Mouse (Mus musculus): Measurements from ENCODE around the gene Snx12. TPM values are rescaled to one million over a fixed set of nuclear protein-coding genes. Genes with fewer than 3 reads are reported as not detected.

Gene Snx12
- polyA plus RNA-seq, 1 experiment from 2014 or later: 57.5 TPM

DNA sequence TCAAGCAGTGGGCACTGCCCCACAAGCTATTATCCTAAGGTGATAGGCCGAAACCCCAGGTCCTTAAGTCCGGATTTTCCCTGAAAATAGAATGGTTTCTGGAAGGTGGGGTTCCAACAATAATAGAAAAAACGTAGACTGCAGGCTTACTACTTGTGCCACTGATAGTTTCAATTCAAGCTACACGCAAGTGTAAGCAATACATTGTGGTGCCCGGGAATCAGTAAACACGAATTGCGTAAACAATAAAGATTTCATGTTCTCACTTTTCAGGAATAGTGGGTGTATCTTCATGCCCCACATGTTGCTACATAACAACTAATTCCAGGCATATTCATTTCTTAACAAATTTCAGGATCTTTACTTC lies 416 bp upstream of the Snx12 start:
- H3K9ac ChIP-seq: no peak overlapping the region; the same call in 1 of the 2 replicates
- H3K4me1 ChIP-seq: peaks cover 4% of the 10 kb centered on the region
- 0 out of 2 replicates have a peak, but pooled peaks cover 4% of the 10 kb centered on the region for H3K27me3 ChIP-seq
- no peaks in the 10 kb centered on the region for H3K9me3 ChIP-seq (replicated peaks)
- H3K4me2 ChIP-seq: peak overlapping the region; percentile 63
- 36% methylated on average over 7 of the region's 7 CpGs for WGBS
- no peaks in the 10 kb centered on the region for H3K36me3 ChIP-seq (ENCODE audit: poor library complexity, severe bottlenecking)
- peak overlapping the region; percentile 22; the same call in 1 of the 2 replicates for H3K27ac ChIP-seq
- no peak for ATAC-seq
- H3K4me3 ChIP-seq: peak overlapping the region; percentile 57

DNA sequence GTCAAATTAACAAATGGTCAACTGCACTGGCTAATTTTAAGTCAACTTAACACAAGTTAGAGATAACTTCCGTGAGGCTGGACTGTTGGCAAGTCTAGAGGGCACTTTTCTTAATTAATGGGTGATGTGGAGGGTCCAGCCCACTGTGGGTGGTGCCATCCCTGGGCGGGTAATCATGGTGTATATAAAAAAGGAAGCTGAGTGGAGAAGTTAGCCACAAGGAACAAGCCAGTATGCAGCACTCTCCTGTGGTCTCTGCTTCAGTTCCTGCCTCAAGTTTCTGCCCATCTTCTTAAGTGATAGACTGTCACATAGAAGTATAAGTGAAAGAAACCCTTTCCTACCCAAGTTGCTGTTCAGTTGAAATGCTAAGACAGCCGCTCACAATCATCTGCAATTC lies 33.1 kb downstream of the Snx12 start:
- 82% methylated on average over 3 of the region's 3 CpGs for WGBS
- no peaks in the 10 kb centered on the region for H3K4me1 ChIP-seq

GRCm38 (mm10) chrX:101187647-101188046 lies 34.7 kb downstream of the Snx12 start:
- H3K4me2 ChIP-seq: no peak overlapping the region
- H3K36me3 ChIP-seq (ENCODE audit: poor library complexity, severe bottlenecking): no peaks in the 10 kb centered on the region
- no peak overlapping the region for H3K9ac ChIP-seq
- no peak overlapping the region for H3K4me3 ChIP-seq
- ATAC-seq: no peak
- H3K4me1 ChIP-seq: no peaks in the 10 kb centered on the region
- no peaks in the 10 kb centered on the region for H3K9me3 ChIP-seq (replicated peaks)
- WGBS: 84% methylated on average over 1 of the region's 1 CpGs
- no peak overlapping the region for H3K27ac ChIP-seq
- peaks cover 4% of the 10 kb centered on the region; the same call in 1 of the 2 replicates for H3K27me3 ChIP-seq

More for the DNA sequence above, 33.1 kb downstream of the Snx12 start:
- Histone ChIP-seq H3K27ac (no peak overlapping the region), H3K27me3 (peaks cover 4% of the 10 kb centered on the region; the same call in 1 of the 2 replicates), H3K4me3 (no peak overlapping the region), H3K9ac (no peak overlapping the region), H3K9me3 (replicated peaks) (no peaks in the 10 kb centered on the region), H3K4me2 (no peak overlapping the region), H3K36me3 (ENCODE audit: poor library complexity, severe bottlenecking) (no peaks in the 10 kb centered on the region)
- no peak for ATAC-seq

GRCm38 (mm10) chrX:101173388-101173787 lies 49.0 kb downstream of the Snx12 start:
- WGBS: 90% methylated on average over 1 of the region's 1 CpGs
- no peaks in the 10 kb centered on the region for H3K27me3 ChIP-seq
- H3K4me1 ChIP-seq: no peaks in the 10 kb centered on the region
- H3K4me3 ChIP-seq: no peak overlapping the region
- no peaks in the 10 kb centered on the region for H3K9me3 ChIP-seq (replicated peaks)
- no peak overlapping the region for H3K27ac ChIP-seq
- no peak overlapping the region for H3K9ac ChIP-seq
- no peak for ATAC-seq
- no peaks in the 10 kb centered on the region for H3K36me3 ChIP-seq (ENCODE audit: poor library complexity, severe bottlenecking)
- no peak overlapping the region for H3K4me2 ChIP-seq

DNA sequence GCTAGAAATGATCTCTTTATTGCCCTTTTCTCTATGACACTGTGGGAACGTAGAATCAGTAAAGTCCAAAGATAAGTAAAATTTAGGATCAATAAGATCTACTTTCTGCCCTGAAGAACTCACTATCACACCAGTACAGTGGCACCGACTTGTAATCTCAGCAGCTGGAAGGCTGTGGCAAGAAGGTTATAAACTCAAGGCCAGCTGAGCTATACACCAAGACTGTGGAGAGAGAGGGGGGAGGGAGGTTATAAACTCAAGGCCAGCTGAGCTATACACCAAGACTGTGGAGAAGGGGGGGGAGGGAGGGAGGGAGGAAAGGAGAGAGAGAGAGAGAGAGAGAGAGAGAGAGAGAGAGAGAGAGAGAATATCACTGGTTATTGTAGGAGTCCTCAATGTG lies 53.9 kb downstream of the Snx12 start:
- Histone ChIP-seq H3K9me3 (replicated peaks) (no peaks in the 10 kb centered on the region), H3K4me2 (no peak overlapping the region), H3K36me3 (ENCODE audit: poor library complexity, severe bottlenecking) (no peaks in the 10 kb centered on the region), H3K9ac (no peak overlapping the region), H3K27ac (no peak overlapping the region), H3K4me1 (no peaks in the 10 kb centered on the region), H3K27me3 (no peaks in the 10 kb centered on the region), H3K4me3 (no peak overlapping the region)
- ATAC-seq: no peak
- 79% methylated on average over 2 of the region's 2 CpGs for WGBS

DNA sequence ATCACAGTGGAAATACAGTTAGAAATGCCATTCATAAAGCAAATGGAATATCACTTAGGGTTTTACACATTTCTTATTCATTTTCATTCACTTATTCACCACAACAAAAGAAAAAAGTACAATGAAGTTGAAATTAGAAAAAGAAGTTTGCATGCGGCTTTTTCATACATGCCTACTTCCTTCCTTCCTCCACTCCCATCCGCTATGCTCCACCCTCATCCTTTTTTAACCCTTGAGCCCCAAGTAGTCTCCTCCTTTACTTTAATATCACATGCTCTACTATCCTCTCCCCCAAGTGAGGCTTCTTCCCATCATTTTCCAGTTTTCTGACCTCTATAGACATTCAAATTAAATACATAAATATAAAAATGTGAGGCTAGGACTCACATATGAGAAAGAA lies 58.6 kb downstream of the Snx12 start:
- no peak overlapping the region for H3K4me3 ChIP-seq
- no peaks in the 10 kb centered on the region for H3K4me1 ChIP-seq
- peaks cover 3% of the 10 kb centered on the region; the same call in 1 of the 2 replicates for H3K27me3 ChIP-seq
- no peaks in the 10 kb centered on the region for H3K9me3 ChIP-seq (replicated peaks)
- H3K36me3 ChIP-seq (ENCODE audit: poor library complexity, severe bottlenecking): no peaks in the 10 kb centered on the region
- 83% methylated on average over 2 of the region's 2 CpGs for WGBS
- no peak overlapping the region for H3K27ac ChIP-seq
- H3K4me2 ChIP-seq: no peak overlapping the region
- H3K9ac ChIP-seq: no peak overlapping the region
- no peak for ATAC-seq

DNA sequence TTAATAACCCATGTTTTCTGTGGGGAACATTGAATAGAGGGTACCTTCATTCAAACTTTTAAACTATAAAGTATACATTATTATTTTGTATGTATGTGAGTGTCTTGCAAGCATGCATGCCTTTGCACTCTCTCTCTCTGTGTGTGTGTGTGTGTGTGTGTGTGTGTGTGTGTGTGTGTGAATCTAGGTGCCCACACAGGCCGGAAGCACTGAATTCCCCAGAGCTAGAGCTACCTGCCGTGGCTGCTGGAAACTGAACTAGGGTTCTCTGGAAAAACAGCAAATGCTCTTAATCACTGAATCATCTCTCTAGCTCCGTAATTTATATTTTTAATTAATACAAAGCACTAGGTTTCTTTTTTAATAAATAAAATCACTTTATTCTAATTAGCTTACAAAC lies 59.1 kb downstream of the Snx12 start:
- Histone ChIP-seq H3K27me3 (peaks cover 3% of the 10 kb centered on the region; the same call in 1 of the 2 replicates), H3K4me2 (no peak overlapping the region), H3K27ac (no peak overlapping the region), H3K9ac (no peak overlapping the region), H3K9me3 (replicated peaks) (no peaks in the 10 kb centered on the region), H3K36me3 (ENCODE audit: poor library complexity, severe bottlenecking) (no peaks in the 10 kb centered on the region), H3K4me3 (no peak overlapping the region), H3K4me1 (no peaks in the 10 kb centered on the region)
- no peak for ATAC-seq
- WGBS: 85% methylated on average over 3 of the region's 3 CpGs

- Histone ChIP-seq H3K27ac (no peak overlapping the region), H3K27me3 (peaks cover 3% of the 10 kb centered on the region; the same call in 1 of the 2 replicates), H3K4me2 (no peak overlapping the region), H3K9me3 (replicated peaks) (no peaks in the 10 kb centered on the region), H3K4me3 (no peak overlapping the region), H3K9ac (no peak overlapping the region), H3K4me1 (no peaks in the 10 kb centered on the region), H3K36me3 (ENCODE audit: poor library complexity, severe bottlenecking) (no peaks in the 10 kb centered on the region)
- ATAC-seq: no peak
- WGBS: 87% methylated on average over 3 of the region's 3 CpGs
Observed at GRCm38 (mm10) chrX:101162532-101162931, 59.8 kb downstream of the Snx12 start.

DNA sequence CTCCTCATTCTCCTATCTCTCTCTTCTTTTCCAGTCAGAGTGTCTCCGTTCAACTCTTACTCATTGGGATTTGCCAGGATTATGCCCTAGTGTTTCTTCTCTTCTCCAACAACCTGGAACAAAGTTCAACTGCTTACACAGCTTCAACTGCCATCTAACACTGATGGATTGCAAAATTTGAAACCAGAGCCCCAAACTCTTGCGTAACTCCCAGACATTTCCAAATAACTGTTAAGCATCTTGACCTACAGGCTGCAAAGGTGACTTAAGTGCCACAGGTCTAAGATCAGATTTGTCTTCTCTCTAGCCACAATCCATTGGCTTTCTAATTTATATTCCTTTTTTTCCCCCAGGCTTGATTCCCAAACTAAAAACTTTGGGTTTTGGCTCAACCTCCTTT lies 64.9 kb downstream of the Snx12 start:
- no peaks in the 10 kb centered on the region for H3K9me3 ChIP-seq (replicated peaks)
- H3K27ac ChIP-seq: no peak overlapping the region
- 98% methylated on average over 2 of the region's 2 CpGs for WGBS
- ATAC-seq: no peak
- no peak overlapping the region for H3K4me3 ChIP-seq
- no peaks in the 10 kb centered on the region for H3K4me1 ChIP-seq
- no peak overlapping the region for H3K9ac ChIP-seq
- no peak overlapping the region for H3K4me2 ChIP-seq
- H3K36me3 ChIP-seq (ENCODE audit: poor library complexity, severe bottlenecking): no peaks in the 10 kb centered on the region
- no peaks in the 10 kb centered on the region for H3K27me3 ChIP-seq

DNA sequence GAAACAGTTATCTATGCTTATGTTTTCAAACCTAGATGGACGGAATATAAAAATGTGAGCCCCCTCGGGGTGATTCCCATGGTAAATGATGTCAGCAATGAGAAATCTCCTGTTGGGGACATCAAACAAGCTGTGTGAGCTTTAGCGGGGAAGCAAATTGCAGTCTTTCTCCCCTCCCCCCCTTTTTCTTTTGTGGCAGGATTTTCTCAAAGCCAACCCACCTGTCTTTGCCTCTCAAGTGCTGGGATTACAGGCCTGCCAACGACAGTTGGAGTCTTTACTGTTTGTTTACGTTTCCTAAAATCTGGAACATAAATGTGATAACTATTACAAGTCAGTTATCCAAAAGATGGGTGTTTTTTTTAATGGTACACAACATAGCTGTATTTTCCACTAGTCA lies 66.0 kb downstream of the Snx12 start:
- no peaks in the 10 kb centered on the region for H3K4me1 ChIP-seq
- WGBS: 30% methylated on average over 5 of the region's 5 CpGs
- no peaks in the 10 kb centered on the region for H3K9me3 ChIP-seq (replicated peaks)
- ATAC-seq: no peak
- no peak overlapping the region for H3K9ac ChIP-seq
- no peak overlapping the region for H3K4me3 ChIP-seq
- H3K27me3 ChIP-seq: no peaks in the 10 kb centered on the region
- H3K36me3 ChIP-seq (ENCODE audit: poor library complexity, severe bottlenecking): no peaks in the 10 kb centered on the region
- no peak overlapping the region for H3K4me2 ChIP-seq
- H3K27ac ChIP-seq: no peak overlapping the region

GRCm38 (mm10) chrX:101147506-101147905 lies 74.9 kb downstream of the Snx12 start:
- no peaks in the 10 kb centered on the region for H3K27me3 ChIP-seq
- no peak for ATAC-seq
- no peaks in the 10 kb centered on the region for H3K4me1 ChIP-seq
- no peak overlapping the region for H3K27ac ChIP-seq
- H3K4me3 ChIP-seq: no peak overlapping the region
- no peaks in the 10 kb centered on the region for H3K36me3 ChIP-seq (ENCODE audit: poor library complexity, severe bottlenecking)
- H3K4me2 ChIP-seq: no peak overlapping the region
- no peak overlapping the region for H3K9ac ChIP-seq
- H3K9me3 ChIP-seq (replicated peaks): no peaks in the 10 kb centered on the region
- 69% methylated on average over 5 of the region's 5 CpGs for WGBS

GRCm38 (mm10) chrX:101131992-101132791 lies 90.2 kb downstream of the Snx12 start:
- WGBS: 39% methylated on average over 12 of the region's 12 CpGs
- H3K4me3 ChIP-seq: no peak overlapping the region
- no peaks in the 10 kb centered on the region for H3K27me3 ChIP-seq
- no peak overlapping the region for H3K9ac ChIP-seq
- H3K9me3 ChIP-seq (replicated peaks): no peaks in the 10 kb centered on the region
- H3K36me3 ChIP-seq (ENCODE audit: poor library complexity, severe bottlenecking): no peaks in the 10 kb centered on the region
- no peak overlapping the region for H3K27ac ChIP-seq
- H3K4me2 ChIP-seq: peak overlapping the region; percentile 24; the same call in 1 of the 2 replicates
- H3K4me1 ChIP-seq: no peaks in the 10 kb centered on the region
- peak; percentile 71 for ATAC-seq

DNA sequence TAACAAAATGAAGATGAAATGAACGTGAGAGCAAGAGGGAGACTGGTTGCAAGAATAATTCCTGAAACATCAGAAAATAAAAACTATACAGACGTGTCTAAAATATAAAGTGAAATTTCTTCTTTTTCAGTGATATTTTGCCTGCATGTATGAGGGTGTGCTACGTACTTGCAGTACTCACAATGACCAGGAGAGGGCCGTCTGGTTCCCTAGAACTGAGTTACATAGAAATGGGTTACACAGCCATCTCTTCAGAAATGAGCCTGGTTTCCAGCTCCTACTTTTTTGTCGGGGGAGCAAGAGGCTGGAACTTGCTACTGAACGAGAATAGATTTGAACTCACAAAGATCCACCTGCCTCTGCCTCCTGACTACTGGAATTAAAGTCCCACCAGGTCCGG lies 91.4 kb downstream of the Snx12 start:
- ATAC-seq: 0 out of 2 replicates have a peak, but pooled peaks have one; percentile 67
- Histone ChIP-seq H3K4me3 (no peak overlapping the region), H3K4me2 (no peak overlapping the region), H3K9ac (no peak overlapping the region), H3K9me3 (replicated peaks) (no peaks in the 10 kb centered on the region), H3K4me1 (no peaks in the 10 kb centered on the region), H3K36me3 (ENCODE audit: poor library complexity, severe bottlenecking) (no peaks in the 10 kb centered on the region), H3K27me3 (no peaks in the 10 kb centered on the region), H3K27ac (no peak overlapping the region)
- WGBS: 22% methylated on average over 7 of the region's 7 CpGs
